Mouse (Mus musculus) liver (tissue): ENCODE measurements at regions not wholly inside any gene's neighbourhood (a gene's known extent, or its start where the extent isn't known, plus 50 kb on each side); places are given as distances from the start of the nearest gene placed in this dataset.
"Not testable (repeated sequence)": the region's sequence is repeated elsewhere in the genome, so short reads cannot be mapped to it uniquely, and the experiment has no call there.

Experiments
- DNase-seq: peaks from one replicate; pipeline ENCODE4 v3.0.0-alpha.2; 2020; ENCODE audit warnings: mixed read lengths

GRCm38 (mm10) chr6:61042667-61043523 is 118.1 kb downstream of the Mmrn1 start:
- no peak for DNase-seq

GRCm38 (mm10) chr6:61043524-61044450 is 119.0 kb downstream of the Mmrn1 start:
- no peak for DNase-seq

GRCm38 (mm10) chr6:61047667-61048066 is 122.9 kb downstream of the Mmrn1 start:
- DNase-seq, result not testable (repeated sequence)

GRCm38 (mm10) chr6:61063129-61063528 is 117.0 kb upstream of the Ccser1 start:
- DNase-seq, result peak; percentile 3

- DNase-seq, result no peak
These were observed 114.4 kb upstream of the Ccser1 start for GRCm38 (mm10) chr6:61065769-61066168.

GRCm38 (mm10) chr6:61066501-61067282 is 113.4 kb upstream of the Ccser1 start:
- DNase-seq, result no peak

- no peak for DNase-seq
These were observed 112.6 kb upstream of the Ccser1 start for GRCm38 (mm10) chr6:61067355-61068116.

- DNase-seq, result no peak
These were observed 112.0 kb upstream of the Ccser1 start for GRCm38 (mm10) chr6:61068117-61068489.

- DNase-seq, result no peak
These were observed 106.9 kb upstream of the Ccser1 start for GRCm38 (mm10) chr6:61073267-61073666.

- no peak for DNase-seq
These were observed 106.3 kb upstream of the Ccser1 start for GRCm38 (mm10) chr6:61073794-61074193.

- no peak for DNase-seq
These were observed 105.4 kb upstream of the Ccser1 start for GRCm38 (mm10) chr6:61074700-61075099.

GRCm38 (mm10) chr6:61078559-61078958 is 101.6 kb upstream of the Ccser1 start:
- no peak for DNase-seq

- DNase-seq, result no peak
These were observed 99.5 kb upstream of the Ccser1 start for GRCm38 (mm10) chr6:61080661-61081060.

GRCm38 (mm10) chr6:61083346-61083745 is 96.8 kb upstream of the Ccser1 start:
- no peak for DNase-seq

GRCm38 (mm10) chr6:61099348-61099981 is 80.7 kb upstream of the Ccser1 start:
- no peak for DNase-seq

GRCm38 (mm10) chr6:61099982-61100365 is 80.2 kb upstream of the Ccser1 start:
- DNase-seq, result no peak

- DNase-seq, result no peak
These were observed 78.2 kb upstream of the Ccser1 start for GRCm38 (mm10) chr6:61101972-61102371.

GRCm38 (mm10) chr6:61103459-61104234 is 76.5 kb upstream of the Ccser1 start:
- DNase-seq, result no peak

- no peak for DNase-seq
These were observed 64.9 kb upstream of the Ccser1 start for GRCm38 (mm10) chr6:61115250-61115649.

GRCm38 (mm10) chr6:61119590-61119989 is 60.5 kb upstream of the Ccser1 start:
- no peak for DNase-seq

- no peak for DNase-seq
These were observed 54.7 kb upstream of the Ccser1 start for GRCm38 (mm10) chr6:61125431-61125830.
